Mouse (Mus musculus): ENCODE results near the gene Gsg1l2.

GRCm38 (mm10) chr11:67820221-67820620, 45.8 kb downstream of the Gsg1l2 start:
- TF ChIP-seq CTCF (IDR thresholded peaks at IDR 0.05; ENCODE audit: borderline replicate concordance, control insufficient read depth, extremely low read depth, insufficient read depth, low read length, poor library complexity) (no peak), POLR2A (IDR thresholded peaks at IDR 0.05; ENCODE audit: control insufficient read depth, extremely low read depth, insufficient read depth, low read length, poor library complexity) (no peak)

Data from thymus, adult 2 months (tissue).